Mouse (Mus musculus): ENCODE results near the gene Mpdz.

GRCm38 (mm10) chr4:81333628-81333991 lies 109.0 kb downstream of the Mpdz start:
- TF ChIP-seq SIN3A (IDR thresholded peaks at IDR 0.05; ENCODE audit: low read length): no peak
- no peak for TF ChIP-seq JUND (IDR thresholded peaks at IDR 0.05; ENCODE audit: low read depth, low read length)
- no peak for TF ChIP-seq NELFE (IDR thresholded peaks at IDR 0.05; ENCODE audit: low read depth, low read length)
- no peak for TF ChIP-seq CTCF (IDR thresholded peaks at IDR 0.05 in 2 of 3, conservative IDR thresholded peaks at IDR 0.05 in 1 of 3; ENCODE audit: control insufficient read depth in 1 of 3, insufficient read depth in 1 of 3, low read depth in 2 of 3, low read length in 3 of 3, poor library complexity in 1 of 3, severe bottlenecking in 1 of 3)
- no peak for TF ChIP-seq GATA1 (IDR thresholded peaks at IDR 0.05; ENCODE audit: low read depth, low read length)
- no peak for TF ChIP-seq MAFK (IDR thresholded peaks at IDR 0.05; ENCODE audit: borderline replicate concordance, low read depth, low read length)
- no peak for TF ChIP-seq USF1 (IDR thresholded peaks at IDR 0.05; ENCODE audit: low read depth, low read length)
- no peak for TF ChIP-seq MAX (IDR thresholded peaks at IDR 0.05; ENCODE audit: low read length)
- TF ChIP-seq EP300 (IDR thresholded peaks at IDR 0.05; ENCODE audit: low read depth in 1 of 2, low read length in 2 of 2): no peak
- no peak for TF ChIP-seq RCOR1 (IDR thresholded peaks at IDR 0.05; ENCODE audit: low read depth, low read length)
- no peak for TF ChIP-seq POLR2A (IDR thresholded peaks at IDR 0.05; ENCODE audit: control insufficient read depth in 1 of 2, insufficient read depth in 1 of 2, low read depth in 1 of 2, low read length in 2 of 2, poor library complexity in 1 of 2)

All from MEL (cell line).